Comparison of ENCODE assay signal across 8 mouse cellular contexts in the genomic region with DNA sequence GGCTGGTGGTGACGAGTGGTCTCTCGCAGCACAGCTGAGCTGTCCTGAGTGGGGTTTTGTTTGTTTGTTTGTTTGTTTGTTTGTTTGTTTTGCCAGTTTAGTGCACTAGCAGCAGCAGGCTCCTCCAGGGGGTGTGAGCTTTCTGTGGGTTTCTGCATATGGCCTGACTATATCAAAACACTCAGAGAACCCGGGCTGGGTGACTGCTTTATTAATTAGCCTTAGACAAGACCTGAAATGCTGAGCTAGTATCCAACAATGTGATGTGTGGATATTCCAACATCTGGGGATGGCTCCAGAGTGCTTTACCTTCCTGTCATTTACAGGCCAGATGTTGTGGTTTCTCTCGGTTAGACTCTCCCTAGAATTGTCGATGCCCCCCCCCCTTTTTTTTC. TPM values are rescaled to one million over a fixed set of nuclear protein-coding genes. Genes with fewer than 3 reads are reported as not detected.
DNase-seq lines count a peak whose midpoint lies in the region; ATAC-seq and TF ChIP-seq lines count a peak whose summit lies in the region.

No protein-coding gene starts in this region.

- ATAC-seq in granulocyte monocyte progenitor cell, adult 5-6 weeks (replicated peaks; ENCODE audit: poor library complexity, severe bottlenecking): 0 out of 2 replicates have a peak, but pooled peaks have one; percentile 4

- H3K36me3 ChIP-seq in heart, embryonic 10.5 days: no peaks in the 10 kb centered on the region; the same call in 1 of the 2 replicates
- H3K36me3 ChIP-seq in E14TG2a.4 (ENCODE audit: insufficient read depth, low read length) (no peaks in the 10 kb centered on the region), macrophage (ENCODE audit: inconsistent target) (no peaks in the 10 kb centered on the region)

- no peaks in the 10 kb centered on the region for H3K79me2 ChIP-seq in macrophage (ENCODE audit: inconsistent target)

- H3K27me3 ChIP-seq in heart, embryonic 10.5 days (ENCODE audit: insufficient read depth, poor library complexity, severe bottlenecking): peaks cover 16% of the 10 kb centered on the region
- H3K27me3 ChIP-seq in E14TG2a.4 (ENCODE audit: insufficient read depth, low read length): peaks cover 28% of the 10 kb centered on the region

- peak overlapping the region; percentile 89 for H3K27ac ChIP-seq in heart, embryonic 10.5 days
- no peak overlapping the region for H3K27ac ChIP-seq in macrophage

- no peak for TF ChIP-seq CTCF in E14TG2a.4 (conservative IDR thresholded peaks at IDR 0.05; ENCODE audit: low read length)

- peak overlapping the region; percentile 86 for H3K4me3 ChIP-seq in heart, embryonic 10.5 days
- H3K4me3 ChIP-seq in E14TG2a.4 (replicated peaks; ENCODE audit: low read length) (peak overlapping the region; percentile 91), macrophage (ENCODE audit: inconsistent target) (peak overlapping the region; percentile 20; the same call in 1 of the 2 replicates)

- 27% methylated on average over 5 of the region's 5 CpGs for WGBS in heart, embryonic 10.5 days
- 7% methylated on average over 5 of the region's 5 CpGs for WGBS in macrophage (ENCODE audit: missing documents)

- DNase-seq in heart, embryonic 10.5 days (ENCODE audit: low spot score): no peak
- DNase-seq in heart, adult 9 months (ENCODE audit: low spot score in 2 of 2): no peak
- no peak for DNase-seq in spleen, postnatal 10 days (ENCODE audit: low spot score in 2 of 2)
- DNase-seq in adrenal gland, postnatal 14 days: no peak
- no peak for DNase-seq in MN1 (ENCODE audit: low spot score)

- H3K9me3 ChIP-seq in heart, embryonic 10.5 days: 0 out of 2 replicates have a peak, but pooled peaks cover under 1% of the 10 kb centered on the region
- H3K9me3 ChIP-seq in E14TG2a.4 (ENCODE audit: low read length): peaks cover 13% of the 10 kb centered on the region

- H3K4me1 ChIP-seq in heart, embryonic 10.5 days: peaks cover 4% of the 10 kb centered on the region; the same call in 1 of the 2 replicates
- peaks cover 17% of the 10 kb centered on the region for H3K4me1 ChIP-seq in E14TG2a.4 (replicated peaks; ENCODE audit: low read depth, low read length)

RNA-seq across cellular contexts. Expression of gene Cyp2u1, which starts 0.3 kb away (rescaled TPM):
- polyA plus RNA-seq in heart, embryonic 10.5 days (2016; fragmentation: Nextera tagmentation; extraction: Ambion mirVana): 3.7 and 7.0 TPM in 2 replicates
- 0.06 TPM in 1 of 2 replicates, not detected in the other for total RNA-seq in granulocyte monocyte progenitor cell, adult 5-6 weeks (2014; fragmentation: Nextera tagmentation)
- total RNA-seq in granulocyte monocyte progenitor cell, adult 5-6 weeks (2017): 0.15 and 0.78 TPM in 2 replicates
- 1 to 10 TPM in 1 of 26 experiments, under 1 TPM in 4, not detected in 21; 0.15 to 1.3 (median 0.45) TPM for total RNA-seq in macrophage (2018; cell fraction: chromatin; rRNA removed)
- total RNA-seq in macrophage (2018; cell fraction: cytosol; rRNA removed): under 1 TPM; 0.12 to 0.62 (median 0.35) TPM
- 1 to 10 TPM in 1 of 26 experiments, under 1 TPM in 22, not detected in 3; 0.17 to 1.2 (median 0.33) TPM for total RNA-seq in macrophage (2018; cell fraction: nucleus; rRNA removed)
- polyA plus RNA-seq in macrophage (2018): 0.23 to 0.62 TPM (median 0.45 TPM) in 3 replicates
- total RNA-seq in adrenal gland, postnatal 14 days (2021): 17.8 and 22.7 TPM in 2 replicates

RNA-seq across cellular contexts. Expression of gene Hadh, which starts 31.4 kb away (rescaled TPM):
- polyA plus RNA-seq in heart, embryonic 10.5 days (2016; fragmentation: Nextera tagmentation; extraction: Ambion mirVana): 113 and 129 TPM in 2 replicates
- total RNA-seq in granulocyte monocyte progenitor cell, adult 5-6 weeks (2014; fragmentation: Nextera tagmentation): 57.0 and 60.6 TPM in 2 replicates
- total RNA-seq in granulocyte monocyte progenitor cell, adult 5-6 weeks (2017): 73.5 and 74.7 TPM in 2 replicates
- 10 to 100 TPM in 9 of 26 experiments, 1 to 10 TPM in 12, under 1 TPM in 5; 0.39 to 21.8 (median 5.2) TPM for total RNA-seq in macrophage (2018; cell fraction: chromatin; rRNA removed)
- 10 to 100 TPM; 25.4 to 42.7 (median 34.4) TPM for total RNA-seq in macrophage (2018; cell fraction: cytosol; rRNA removed)
- 10 to 100 TPM in 16 of 26 experiments, 1 to 10 TPM in 10; 4.1 to 28.1 (median 11.1) TPM for total RNA-seq in macrophage (2018; cell fraction: nucleus; rRNA removed)
- polyA plus RNA-seq in macrophage (2018): 27.1 to 51.8 TPM (median 32.1 TPM) in 3 replicates
- total RNA-seq in adrenal gland, postnatal 14 days (2021): 822 and 851 TPM in 2 replicates

Comparison
In these comparisons a context has a peak if more than half of its experiments do, and no peak if none do; other contexts are left out.
1. H3K4me3 ChIP-seq: peak in every context shown above with its lines; median percentile 91 in E14TG2a.4; 86 in heart, embryonic 10.5 days; 20 in macrophage.
2. RNA of gene Cyp2u1, which starts 0.3 kb away (total RNA-seq): 17.8 to 22.7 TPM in adrenal gland, postnatal 14 days; 0.06 to 0.78 TPM in granulocyte monocyte progenitor cell, adult 5-6 weeks; every median in the first group is over 10 times any median in the second.
3. RNA of gene Hadh, which starts 31.4 kb away (total RNA-seq): 822 to 851 TPM in adrenal gland, postnatal 14 days; 57.0 to 74.7 TPM in granulocyte monocyte progenitor cell, adult 5-6 weeks; every median in the first group is over 10 times any median in the second.